Mouse (Mus musculus) brain, embryonic 14.5 days (tissue): ENCODE measurements around the gene Cfap69.
"Not testable (repeated sequence)": the region's sequence is repeated elsewhere in the genome, so short reads cannot be mapped to it uniquely, and the experiment has no call there.

Experiments used
- CTCF ChIP-seq: fragments of 200-500 bp; IDR thresholded peaks from 2 replicates; pipeline ENCODE4 v1.5.1; 2012; ENCODE audit warnings: inconsistent platforms, mild to moderate bottlenecking, moderate library complexity, borderline replicate concordance; ENCODE audit not compliant: insufficient read depth, insufficient read length; ENCODE audit errors: extremely low read depth
- POLR2A ChIP-seq: fragments of 200-500 bp; IDR thresholded peaks from 2 replicates; pipeline ENCODE4 v1.6.1; 2012; ENCODE audit warnings: mild to moderate bottlenecking, inconsistent platforms, borderline replicate concordance; ENCODE audit not compliant: poor library complexity, insufficient read depth, insufficient read length, severe bottlenecking; ENCODE audit errors: extremely low read depth

- TF ChIP-seq POLR2A, CTCF: not testable (repeated sequence)
These were observed 20.9 kb upstream of the Cfap69 start for GRCm38 (mm10) chr5:5684946-5685345.
